Mouse (Mus musculus) embryonic fibroblast, embryonic 13.5 days (primary cell): Measurements from ENCODE around the gene Lmnb2.

Experiments used
- CTCF ChIP-seq: IDR thresholded peaks from 2 replicates; pipeline ENCODE4 v1.5.1; 2011; ENCODE audit warnings: mild to moderate bottlenecking, control low read depth, low read length, moderate library complexity, borderline replicate concordance; ENCODE audit not compliant: insufficient read depth
- POLR2A ChIP-seq: IDR thresholded peaks from 2 replicates; pipeline ENCODE4 v1.6.1; 2011; ENCODE audit warnings: low read depth, mild to moderate bottlenecking, control low read depth, low read length, moderate library complexity

DNA sequence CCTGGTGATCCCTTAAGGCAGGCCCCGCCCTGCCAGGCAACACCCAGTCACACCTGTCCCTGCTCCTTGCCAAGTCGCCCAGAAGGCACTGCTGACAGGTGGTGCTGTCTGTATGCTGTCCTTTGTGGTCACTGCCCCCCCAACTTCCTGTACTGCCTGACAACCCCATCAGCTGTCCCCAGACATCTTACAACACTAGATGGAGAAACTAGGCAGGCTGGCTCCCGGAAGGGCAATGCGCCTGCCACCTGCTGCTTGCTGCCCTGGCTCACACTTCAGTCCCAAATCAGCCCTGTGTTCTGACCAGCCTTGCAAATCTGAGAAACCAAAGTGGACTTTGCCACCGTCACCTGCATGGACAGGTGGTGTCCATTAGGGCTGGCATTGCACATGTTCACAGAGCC is 3.8 kb downstream of the Lmnb2 start:
- TF ChIP-seq CTCF (no peak), POLR2A (no peak)
